Mouse (Mus musculus) heart, embryonic 15.5 days (tissue): ENCODE data around the gene Fads1. TPM values are rescaled to one million over a fixed set of nuclear protein-coding genes. Genes with fewer than 3 reads are reported as not detected.
A peak's percentile ranks its signal among the peaks of the same experiment; 100 is the strongest.

Experiments used
- ATAC-seq: fragments of 200-750 bp; cut with Nextera tagmentation; replicated peaks from 2 replicates; pipeline ENCODE4 v1.8.0; 2017; ENCODE audit warnings: low read depth, moderate TSS enrichment; ENCODE audit not compliant: insufficient number of reproducible peaks, insufficient read depth, low FRiP score
- H3K27ac ChIP-seq: fragments of 300-500 bp; sonication (generic); 2 replicates; pipeline ENCODE4 v1.5.1; 2015; ENCODE audit warnings: mild to moderate bottlenecking, inconsistent platforms
- H3K27me3 ChIP-seq: fragments of 300-500 bp; sonication (generic); 2 replicates; pipeline ENCODE4 v1.6.1; 2015; ENCODE audit warnings: inconsistent platforms
- H3K36me3 ChIP-seq: fragments of 300-500 bp; sonication (generic); 2 replicates; pipeline ENCODE4 v1.6.1; 2015; ENCODE audit warnings: mild to moderate bottlenecking, inconsistent platforms
- H3K4me1 ChIP-seq: fragments of 300-500 bp; sonication (generic); replicated peaks from 2 replicates; pipeline ENCODE4 v1.6.1; 2015; ENCODE audit warnings: inconsistent platforms
- H3K4me2 ChIP-seq: fragments of 300-500 bp; sonication (generic); 2 replicates; pipeline ENCODE4 v1.6.1; 2015; ENCODE audit warnings: inconsistent platforms, mild to moderate bottlenecking, moderate library complexity
- H3K4me3 ChIP-seq: fragments of 300-500 bp; sonication (generic); 2 replicates; pipeline ENCODE4 v1.5.1; 2015; ENCODE audit warnings: mild to moderate bottlenecking, inconsistent platforms
- H3K9ac ChIP-seq: fragments of 300-500 bp; sonication (generic); 2 replicates; pipeline ENCODE4 v1.6.1; 2015; ENCODE audit warnings: mild to moderate bottlenecking, inconsistent platforms
- H3K9me3 ChIP-seq: fragments of 300-500 bp; sonication (generic); replicated peaks from 2 replicates; pipeline ENCODE4 v1.6.1; 2016; ENCODE audit warnings: inconsistent platforms
- WGBS: fragments of 180-500 bp; shearing (Covaris S2); methylation state at CpG from one replicate; pipeline ENCODE4 v1.1.7; 2015; ENCODE audit warnings: mixed read lengths; 5-methylcytosine and 5-hydroxymethylcytosine counted together
- polyA plus RNA-seq: library from polyadenylated mRNA; unstranded; fragments of >200 nt; fragmentation: Nextera tagmentation; extraction: Ambion mirVana; gene quantifications from 2 replicates; pipeline ENCODE4 v1.2.1, GENCODE M21; 2015

Gene Fads1
- polyA plus RNA-seq, 1 experiment from 2014 or later, result 39.4 TPM

DNA sequence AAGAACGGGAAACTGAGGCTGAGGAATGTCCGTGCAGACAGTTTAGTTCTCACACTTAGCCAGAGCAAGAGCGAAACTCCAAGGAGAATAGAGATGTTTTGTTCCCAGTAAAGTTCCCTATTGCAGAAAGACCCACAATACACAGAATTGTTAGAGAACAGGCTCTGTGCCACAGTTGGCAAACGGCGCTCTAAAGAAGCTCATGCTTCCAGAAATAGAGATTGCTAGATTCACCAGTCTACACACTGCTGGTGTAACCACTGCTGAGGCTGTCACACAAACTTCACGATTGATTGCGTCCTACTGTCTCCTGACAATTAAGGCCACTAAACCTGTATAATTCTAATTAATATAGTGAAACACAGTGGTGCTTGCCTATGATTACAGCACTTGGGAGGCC lies 1.5 kb upstream of the Fads1 start:
- no peak for ATAC-seq
- peaks cover 9% of the 10 kb centered on the region; the same call in 1 of the 2 replicates for H3K36me3 ChIP-seq
- H3K27ac ChIP-seq, result no peak overlapping the region
- no peaks in the 10 kb centered on the region for H3K27me3 ChIP-seq
- H3K4me2 ChIP-seq, result no peak overlapping the region
- WGBS, result 81% methylated on average over 7 of the region's 7 CpGs
- peaks cover 37% of the 10 kb centered on the region for H3K4me1 ChIP-seq
- no peak overlapping the region for H3K9ac ChIP-seq
- no peaks in the 10 kb centered on the region for H3K9me3 ChIP-seq
- no peak overlapping the region for H3K4me3 ChIP-seq

DNA sequence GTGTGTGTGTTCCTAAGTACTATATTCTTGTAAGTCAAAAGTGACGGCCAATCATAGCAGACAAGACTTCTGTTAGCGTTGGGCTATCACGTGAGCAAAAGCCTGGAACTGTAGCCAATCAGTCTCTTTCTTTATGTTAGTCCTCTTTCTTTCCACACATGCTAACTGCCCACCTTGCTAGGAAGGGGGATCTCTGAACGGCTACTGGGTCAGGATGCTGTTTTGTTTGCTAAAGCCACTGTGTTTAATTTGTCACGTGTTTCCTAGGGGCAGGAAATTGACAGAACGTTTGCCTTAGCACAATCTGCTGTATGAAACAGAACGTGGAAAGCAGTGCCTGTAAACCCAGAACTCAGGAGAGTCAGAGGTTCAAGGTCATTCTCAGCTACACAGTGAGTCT lies 546 bp upstream of the Fads1 start:
- H3K27me3 ChIP-seq, result no peaks in the 10 kb centered on the region
- H3K36me3 ChIP-seq, result peaks cover 17% of the 10 kb centered on the region; the same call in 1 of the 2 replicates
- H3K4me2 ChIP-seq, result peak overlapping the region; percentile 87
- no peak for ATAC-seq
- H3K4me3 ChIP-seq, result peak overlapping the region; percentile 97
- H3K4me1 ChIP-seq, result peaks cover 32% of the 10 kb centered on the region
- H3K27ac ChIP-seq, result peak overlapping the region; percentile 94
- WGBS, result 36% methylated on average over 7 of the region's 7 CpGs
- H3K9me3 ChIP-seq, result no peaks in the 10 kb centered on the region
- H3K9ac ChIP-seq, result peak overlapping the region; percentile 50

DNA sequence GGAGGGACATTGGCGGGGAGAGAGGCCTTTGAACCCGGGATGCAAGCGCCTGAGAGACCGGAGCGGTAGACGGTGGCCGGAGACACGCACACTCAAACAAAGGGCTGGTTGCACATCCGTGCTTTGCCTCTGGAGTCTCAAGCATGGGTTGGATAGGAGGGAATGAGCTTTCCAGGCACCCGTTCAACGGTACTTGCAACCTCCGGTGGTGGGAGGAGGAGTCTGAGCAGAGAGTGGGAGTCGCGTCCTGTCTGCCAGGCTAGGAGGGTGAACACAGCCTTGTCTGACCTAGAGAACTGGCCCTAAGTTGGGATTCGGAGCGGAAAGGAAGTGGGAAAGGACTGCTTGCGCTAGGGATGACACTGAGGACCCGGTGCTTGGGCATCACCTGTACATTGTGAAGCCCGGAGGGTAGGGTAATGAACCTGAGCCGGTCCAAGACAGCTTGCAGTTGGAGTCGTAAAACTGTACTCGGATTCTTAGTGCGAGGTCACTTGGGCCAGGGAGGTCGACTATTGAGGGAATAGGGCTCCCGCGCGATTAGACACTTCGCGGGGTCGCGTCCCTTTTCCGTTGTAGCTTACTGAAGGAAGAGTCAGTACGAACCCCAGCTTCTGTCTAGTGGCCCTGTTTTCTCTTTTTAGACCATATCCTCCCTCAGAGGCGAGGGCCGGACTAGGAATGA lies 753 bp downstream of the Fads1 start:
- Histone ChIP-seq H3K4me3 (peak overlapping the region; percentile 97), H3K27me3 (no peaks in the 10 kb centered on the region), H3K9ac (peak overlapping the region; percentile 82), H3K9me3 (no peaks in the 10 kb centered on the region), H3K27ac (peak overlapping the region; percentile 94), H3K4me2 (peak overlapping the region; percentile 87), H3K4me1 (peaks cover 29% of the 10 kb centered on the region), H3K36me3 (peaks cover 30% of the 10 kb centered on the region; the same call in 1 of the 2 replicates)
- ATAC-seq, result peak; percentile 66
- WGBS, result 1% methylated on average over 35 of the region's 35 CpGs

DNA sequence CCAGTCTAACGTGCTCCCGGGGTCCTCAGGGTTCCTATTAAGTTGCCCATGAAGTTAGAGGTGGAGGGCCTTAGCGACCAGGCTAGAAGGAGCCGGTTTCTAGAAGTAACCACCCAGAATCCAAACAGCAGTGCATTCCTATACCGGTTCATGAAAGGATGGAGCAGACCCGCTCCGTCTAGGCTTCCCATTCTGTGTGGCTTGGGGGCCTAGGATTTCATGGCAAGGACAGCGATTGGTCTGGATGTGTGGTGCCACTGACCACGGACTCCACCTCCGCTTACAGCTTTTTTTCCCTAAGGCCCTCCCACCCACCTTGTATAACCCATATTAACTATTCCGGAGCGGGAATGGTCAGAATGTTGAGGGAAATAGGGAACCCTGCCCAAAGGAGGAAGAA lies 1.4 kb downstream of the Fads1 start:
- 19% methylated on average over 12 of the region's 12 CpGs for WGBS
- no peak for ATAC-seq
- H3K4me1 ChIP-seq, result peaks cover 29% of the 10 kb centered on the region
- peak overlapping the region; percentile 82 for H3K9ac ChIP-seq
- H3K27ac ChIP-seq, result peak overlapping the region; percentile 94
- H3K9me3 ChIP-seq, result no peaks in the 10 kb centered on the region
- H3K36me3 ChIP-seq, result peaks cover 37% of the 10 kb centered on the region
- H3K4me3 ChIP-seq, result peak overlapping the region; percentile 97
- peak overlapping the region; percentile 87 for H3K4me2 ChIP-seq
- H3K27me3 ChIP-seq, result no peaks in the 10 kb centered on the region

DNA sequence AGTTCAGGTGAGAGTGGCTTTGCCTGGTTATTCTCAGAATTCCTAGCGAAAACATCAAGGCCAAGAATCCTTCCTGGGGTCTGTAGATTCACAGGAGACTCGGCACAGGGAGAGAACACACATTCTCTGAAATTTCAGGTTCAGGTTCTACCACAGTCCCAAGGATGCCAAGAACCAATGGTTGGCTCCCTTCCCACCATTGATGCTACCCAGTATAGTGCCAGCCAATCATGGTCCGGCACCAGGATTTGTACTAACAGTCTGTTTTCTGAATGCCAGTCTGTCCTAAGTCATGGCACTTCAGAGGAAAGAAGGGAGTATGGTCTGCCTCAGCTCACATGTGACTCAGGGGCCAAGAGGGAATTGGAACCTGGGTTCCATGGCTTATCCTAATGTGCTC lies 3.2 kb downstream of the Fads1 start:
- H3K4me1 ChIP-seq, result peaks cover 24% of the 10 kb centered on the region
- H3K27me3 ChIP-seq, result no peaks in the 10 kb centered on the region
- no peaks in the 10 kb centered on the region for H3K9me3 ChIP-seq
- no peak overlapping the region for H3K9ac ChIP-seq
- H3K4me3 ChIP-seq, result no peak overlapping the region
- H3K27ac ChIP-seq, result no peak overlapping the region
- 89% methylated on average over 3 of the region's 3 CpGs for WGBS
- no peak overlapping the region for H3K4me2 ChIP-seq
- H3K36me3 ChIP-seq, result peaks cover 53% of the 10 kb centered on the region
- no peak for ATAC-seq

DNA sequence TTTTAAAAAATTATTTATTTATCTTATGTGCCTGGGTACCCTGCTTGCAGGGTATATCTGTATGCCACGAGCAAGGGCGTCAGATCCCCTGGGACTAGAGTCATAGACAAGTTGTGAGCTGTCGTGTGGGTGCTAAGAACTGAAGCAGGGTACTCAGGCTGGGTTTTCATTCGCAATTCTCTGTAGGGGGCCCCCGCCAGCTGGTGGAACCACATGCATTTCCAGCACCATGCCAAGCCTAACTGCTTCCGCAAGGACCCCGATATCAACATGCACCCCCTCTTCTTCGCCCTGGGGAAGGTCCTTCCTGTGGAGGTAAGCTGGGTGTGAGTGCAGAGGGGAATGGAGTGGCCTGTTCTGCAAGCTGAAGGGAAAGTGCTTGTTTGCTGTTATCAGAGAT lies 3.9 kb downstream of the Fads1 start:
- ATAC-seq, result no peak
- Histone ChIP-seq H3K4me2 (no peak overlapping the region), H3K9ac (no peak overlapping the region), H3K4me1 (peaks cover 27% of the 10 kb centered on the region), H3K27me3 (no peaks in the 10 kb centered on the region), H3K36me3 (peaks cover 57% of the 10 kb centered on the region), H3K9me3 (no peaks in the 10 kb centered on the region), H3K27ac (no peak overlapping the region), H3K4me3 (no peak overlapping the region)
- 89% methylated on average over 8 of the region's 8 CpGs for WGBS

DNA sequence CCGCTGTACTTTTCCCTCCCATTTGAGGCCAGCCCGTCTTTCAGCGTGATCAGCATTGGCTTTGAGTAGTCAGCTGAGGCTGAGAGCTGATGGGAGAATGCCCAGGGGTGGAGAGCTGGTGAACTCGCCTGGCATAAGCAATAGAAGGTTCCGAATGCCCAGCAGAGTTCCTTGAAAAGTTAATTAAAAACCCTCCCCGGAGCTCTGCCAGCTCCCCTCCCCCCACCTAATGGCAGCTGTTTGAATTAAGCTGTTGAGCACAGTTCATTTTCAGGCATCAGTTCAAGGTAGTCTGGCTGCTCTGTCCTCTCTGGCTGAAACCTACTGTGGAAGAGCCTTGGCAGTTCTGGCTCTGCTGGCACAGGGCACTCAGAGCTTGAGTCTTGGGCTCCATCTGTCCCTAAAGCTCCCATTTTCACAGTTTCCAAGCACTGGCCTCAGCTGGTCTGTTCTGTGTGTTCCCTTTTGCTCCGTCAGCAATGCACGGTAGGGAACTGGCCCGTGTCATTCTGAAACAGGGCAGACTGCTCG lies 5.7 kb downstream of the Fads1 start:
- H3K9ac ChIP-seq, result no peak overlapping the region
- no peak overlapping the region for H3K4me2 ChIP-seq
- no peaks in the 10 kb centered on the region for H3K27me3 ChIP-seq
- no peak overlapping the region for H3K4me3 ChIP-seq
- peaks cover 73% of the 10 kb centered on the region for H3K36me3 ChIP-seq
- peaks cover 19% of the 10 kb centered on the region for H3K4me1 ChIP-seq
- WGBS, result 81% methylated on average over 10 of the region's 10 CpGs
- H3K27ac ChIP-seq, result no peak overlapping the region
- H3K9me3 ChIP-seq, result no peaks in the 10 kb centered on the region
- ATAC-seq, result no peak

DNA sequence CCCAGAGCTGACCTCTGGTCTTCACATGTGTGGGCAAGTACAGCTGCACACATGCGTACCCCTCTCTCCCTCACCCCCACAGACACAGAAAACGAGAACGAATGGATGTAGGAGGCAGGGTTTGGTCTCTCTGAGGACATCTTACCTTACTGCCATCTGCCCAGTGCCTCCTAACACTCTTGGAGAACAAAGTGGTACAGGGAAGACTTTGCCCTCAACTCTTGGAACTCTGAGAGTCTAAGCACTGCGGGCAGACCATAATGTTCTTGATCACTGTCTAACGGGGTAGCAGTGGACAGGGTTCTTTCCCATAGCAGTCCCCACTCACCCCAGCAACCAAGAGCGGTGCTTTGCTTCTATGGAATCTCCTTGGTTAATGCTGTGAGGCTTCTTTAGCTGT lies 6.3 kb downstream of the Fads1 start:
- Histone ChIP-seq H3K4me2 (no peak overlapping the region), H3K9ac (no peak overlapping the region), H3K9me3 (no peaks in the 10 kb centered on the region), H3K27me3 (no peaks in the 10 kb centered on the region), H3K27ac (no peak overlapping the region), H3K4me1 (peaks cover 13% of the 10 kb centered on the region), H3K36me3 (peaks cover 79% of the 10 kb centered on the region), H3K4me3 (no peak overlapping the region)
- ATAC-seq, result no peak
- 90% methylated on average over 6 of the region's 6 CpGs for WGBS

DNA sequence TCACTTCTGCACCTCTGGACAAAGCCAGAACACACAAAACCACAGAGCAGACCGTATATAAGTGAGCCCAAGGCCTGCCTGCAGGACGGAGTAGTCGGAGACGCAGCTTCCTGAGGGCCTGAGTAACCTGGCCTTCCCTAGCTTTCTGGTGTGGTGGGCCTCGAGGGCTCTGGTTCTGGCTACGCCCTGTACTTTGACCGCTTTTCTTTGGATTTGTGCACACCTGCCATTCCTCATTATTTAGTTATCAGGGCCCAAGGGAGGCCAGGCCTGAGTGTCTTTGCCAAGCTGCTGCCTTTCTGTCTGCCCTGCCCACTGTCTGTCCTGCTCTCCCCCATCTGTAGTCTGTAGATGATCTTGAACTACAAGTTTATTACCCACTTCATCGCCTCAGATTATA lies 7.3 kb downstream of the Fads1 start:
- Histone ChIP-seq H3K27ac (no peak overlapping the region), H3K4me1 (0 out of 2 replicates have a peak, but pooled peaks cover 4% of the 10 kb centered on the region), H3K9ac (no peak overlapping the region), H3K36me3 (peaks cover 89% of the 10 kb centered on the region), H3K27me3 (no peaks in the 10 kb centered on the region), H3K4me2 (no peak overlapping the region), H3K4me3 (no peak overlapping the region), H3K9me3 (no peaks in the 10 kb centered on the region)
- no peak for ATAC-seq
- WGBS, result 93% methylated on average over 8 of the region's 8 CpGs

DNA sequence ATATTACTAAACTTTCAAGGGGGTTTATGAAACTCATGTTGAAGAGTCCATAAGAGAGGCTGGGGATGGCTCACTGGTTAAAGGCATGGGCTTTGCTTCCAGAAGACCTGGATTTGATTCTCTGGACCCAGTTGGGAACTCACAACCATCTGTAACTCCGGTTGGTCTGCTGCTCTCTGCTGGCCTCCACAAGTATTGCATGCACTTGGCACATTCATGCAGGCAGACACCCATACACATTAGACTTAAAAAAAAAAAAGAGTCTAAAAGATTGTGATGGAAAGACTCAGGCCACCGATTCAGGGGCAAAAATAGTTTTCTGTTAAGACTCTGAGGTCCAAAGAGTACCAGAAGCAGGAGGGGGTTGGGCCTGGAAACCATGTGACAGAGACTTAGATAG lies 8.1 kb downstream of the Fads1 start:
- Histone ChIP-seq H3K36me3 (peaks cover 90% of the 10 kb centered on the region), H3K27ac (no peak overlapping the region), H3K9me3 (no peaks in the 10 kb centered on the region), H3K9ac (no peak overlapping the region), H3K27me3 (no peaks in the 10 kb centered on the region), H3K4me1 (0 out of 2 replicates have a peak, but pooled peaks cover 3% of the 10 kb centered on the region), H3K4me3 (no peak overlapping the region), H3K4me2 (no peak overlapping the region)
- ATAC-seq, result no peak
- WGBS, result 34% methylated on average over 2 of the region's 2 CpGs

DNA sequence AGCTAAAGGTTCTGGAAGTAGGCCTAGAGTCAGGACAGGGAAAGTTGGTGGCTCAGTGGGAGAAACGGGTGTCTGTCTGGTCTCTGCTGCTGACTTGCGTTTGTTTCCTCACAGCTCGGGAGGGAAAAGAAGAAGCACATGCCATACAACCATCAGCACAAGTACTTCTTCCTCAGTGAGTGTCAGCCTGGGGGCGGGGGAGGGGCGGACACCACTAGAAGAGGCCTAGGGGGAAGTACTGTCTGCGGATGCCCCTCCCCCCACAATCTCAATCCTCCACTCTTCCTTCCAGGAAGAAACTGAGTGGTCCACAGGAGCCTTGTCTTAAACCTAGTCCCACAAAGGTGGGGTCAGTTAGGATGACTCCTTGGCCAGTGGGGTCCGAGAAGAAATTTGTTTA lies 8.6 kb downstream of the Fads1 start:
- no peaks in the 10 kb centered on the region for H3K9me3 ChIP-seq
- no peak for ATAC-seq

DNA sequence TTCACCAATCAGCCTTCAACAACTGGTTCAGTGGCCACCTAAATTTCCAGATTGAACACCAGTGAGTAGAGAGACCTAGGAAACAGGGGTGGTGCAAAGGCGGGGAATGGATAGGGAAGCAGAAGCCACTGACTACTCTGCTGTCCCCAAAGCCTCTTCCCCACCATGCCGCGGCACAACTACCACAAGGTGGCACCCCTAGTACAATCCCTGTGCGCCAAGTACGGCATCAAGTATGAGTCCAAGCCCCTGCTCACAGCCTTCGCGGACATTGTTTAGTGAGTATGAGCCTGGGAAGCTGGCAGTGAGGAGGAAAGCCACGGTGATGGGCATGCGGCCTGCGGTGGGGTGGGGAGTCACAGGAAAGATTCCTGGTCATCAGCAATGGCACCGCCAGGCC lies 11.6 kb downstream of the Fads1 start:
- H3K9ac ChIP-seq, result no peak overlapping the region
- H3K27me3 ChIP-seq, result no peaks in the 10 kb centered on the region
- H3K36me3 ChIP-seq, result peaks cover 67% of the 10 kb centered on the region
- no peak overlapping the region for H3K27ac ChIP-seq
- no peak for ATAC-seq
- no peaks in the 10 kb centered on the region for H3K9me3 ChIP-seq
- WGBS, result 81% methylated on average over 11 of the region's 11 CpGs
- no peak overlapping the region for H3K4me2 ChIP-seq
- no peak overlapping the region for H3K4me3 ChIP-seq
- H3K4me1 ChIP-seq, result peaks cover 5% of the 10 kb centered on the region; the same call in 1 of the 2 replicates

More for the DNA sequence above, 8.6 kb downstream of the Fads1 start:
- no peaks in the 10 kb centered on the region for H3K27me3 ChIP-seq
- WGBS, result 49% methylated on average over 7 of the region's 7 CpGs
- no peak overlapping the region for H3K9ac ChIP-seq
- H3K4me3 ChIP-seq, result no peak overlapping the region
- H3K4me1 ChIP-seq, result 0 out of 2 replicates have a peak, but pooled peaks cover 3% of the 10 kb centered on the region
- peaks cover 90% of the 10 kb centered on the region for H3K36me3 ChIP-seq
- no peak overlapping the region for H3K27ac ChIP-seq
- H3K4me2 ChIP-seq, result no peak overlapping the region
